Mouse (Mus musculus): Measurements from ENCODE around the gene Plekhm3.

Gene Plekhm3

GRCm38 (mm10) chr1:64836114-64836513 lies 120.5 kb downstream of the Plekhm3 start:
- in situ Hi-C loops (cut with MboI, MseI): no loop called here

- in situ Hi-C loops (cut with MboI, MseI): no loop called here
Observed at GRCm38 (mm10) chr1:64831552-64831951, 125.1 kb downstream of the Plekhm3 start.

GRCm38 (mm10) chr1:64827434-64827833 lies 129.2 kb downstream of the Plekhm3 start:
- in situ Hi-C loops (cut with MboI, MseI): no loop called here

- in situ Hi-C loops (cut with MboI, MseI): no loop called here
Observed at GRCm38 (mm10) chr1:64826348-64827103, 130.1 kb downstream of the Plekhm3 start.

GRCm38 (mm10) chr1:64823564-64823963 lies 133.1 kb downstream of the Plekhm3 start:
- in situ Hi-C loops (cut with MboI, MseI): no loop called here

GRCm38 (mm10) chr1:64817709-64818108 lies 138.9 kb downstream of the Plekhm3 start:
- in situ Hi-C loops (cut with MboI, MseI): no loop called here

- in situ Hi-C loops (cut with MboI, MseI): no loop called here
Observed at GRCm38 (mm10) chr1:64813182-64813581, 143.4 kb downstream of the Plekhm3 start.

GRCm38 (mm10) chr1:64811956-64812355 lies 144.7 kb downstream of the Plekhm3 start:
- in situ Hi-C loops (cut with MboI, MseI): no loop called here

- in situ Hi-C loops (cut with MboI, MseI): no loop called here
Observed at GRCm38 (mm10) chr1:64809085-64809484, 147.5 kb downstream of the Plekhm3 start.

- in situ Hi-C loops (cut with MboI, MseI): no loop called here
Observed at GRCm38 (mm10) chr1:64807766-64808165, 148.9 kb downstream of the Plekhm3 start.

GRCm38 (mm10) chr1:64805217-64805616 lies 151.4 kb downstream of the Plekhm3 start:
- in situ Hi-C loops (cut with MboI, MseI): no loop called here

- in situ Hi-C loops (cut with MboI, MseI): no loop called here
Observed at GRCm38 (mm10) chr1:64802631-64803030, 154.0 kb downstream of the Plekhm3 start.

GRCm38 (mm10) chr1:64797621-64798020 lies 159.0 kb downstream of the Plekhm3 start:
- in situ Hi-C loops (cut with MboI, MseI): no loop called here

GRCm38 (mm10) chr1:64796867-64797582 lies 159.6 kb downstream of the Plekhm3 start:
- in situ Hi-C loops (cut with MboI, MseI): no loop called here

- in situ Hi-C loops (cut with MboI, MseI): no loop called here
Observed at GRCm38 (mm10) chr1:64795284-64796040, 161.2 kb downstream of the Plekhm3 start.

- in situ Hi-C loops (cut with MboI, MseI): no loop called here
Observed at GRCm38 (mm10) chr1:64794096-64794495, 162.5 kb downstream of the Plekhm3 start.

- in situ Hi-C loops (cut with MboI, MseI): no loop called here
Observed at GRCm38 (mm10) chr1:64793234-64793530, 163.4 kb downstream of the Plekhm3 start.

GRCm38 (mm10) chr1:64792521-64793233 lies 163.9 kb downstream of the Plekhm3 start:
- in situ Hi-C loops (cut with MboI, MseI): no loop called here

GRCm38 (mm10) chr1:64791826-64792225 lies 164.8 kb downstream of the Plekhm3 start:
- in situ Hi-C loops (cut with MboI, MseI): no loop called here

- in situ Hi-C loops (cut with MboI, MseI): no loop called here
Observed at GRCm38 (mm10) chr1:64790806-64791790, 165.5 kb downstream of the Plekhm3 start.

All from T-helper 1 cell (primary cell).